Mouse (Mus musculus): ENCODE results near the gene Ddo. TPM values are rescaled to one million over a fixed set of nuclear protein-coding genes. Genes with fewer than 3 reads are reported as not detected.

The Ddo gene
- polyA plus RNA-seq, 1 experiment from 2014 or later: 1.2 TPM

- no peak overlapping the region for H3K27ac ChIP-seq (ENCODE audit: low read length)
- no peak overlapping the region for H3K9ac ChIP-seq (ENCODE audit: low read depth, low read length)
- no peak overlapping the region for H3K4me2 ChIP-seq (ENCODE audit: low read length)
- 63% methylated on average over 1 of the region's 1 CpGs for WGBS
- ATAC-seq: no peak
- H3K4me3 ChIP-seq (ENCODE audit: low read depth, low read length): no peak overlapping the region
- H3K36me3 ChIP-seq (ENCODE audit: control insufficient read depth, insufficient read depth, low read length): no peaks in the 10 kb centered on the region
- no peaks in the 10 kb centered on the region for H3K27me3 ChIP-seq (ENCODE audit: control insufficient read depth, insufficient read depth, low read depth, low read length)
- H3K9me3 ChIP-seq (replicated peaks; ENCODE audit: control insufficient read depth, low read length, poor library complexity, severe bottlenecking): no peaks in the 10 kb centered on the region
- no peaks in the 10 kb centered on the region for H3K4me1 ChIP-seq (ENCODE audit: control insufficient read depth, insufficient read depth, low read length)
These were observed 15.5 kb downstream of the Ddo start for GRCm38 (mm10) chr10:40645346-40645745.

- Histone ChIP-seq H3K4me3 (ENCODE audit: low read depth, low read length) (no peak overlapping the region), H3K27ac (ENCODE audit: low read length) (no peak overlapping the region), H3K9me3 (replicated peaks; ENCODE audit: control insufficient read depth, low read length, poor library complexity, severe bottlenecking) (no peaks in the 10 kb centered on the region), H3K36me3 (ENCODE audit: control insufficient read depth, insufficient read depth, low read length) (no peaks in the 10 kb centered on the region), H3K27me3 (ENCODE audit: control insufficient read depth, insufficient read depth, low read depth, low read length) (no peaks in the 10 kb centered on the region), H3K4me2 (ENCODE audit: low read length) (no peak overlapping the region), H3K4me1 (ENCODE audit: control insufficient read depth, insufficient read depth, low read length) (0 out of 2 replicates have a peak, but pooled peaks cover 2% of the 10 kb centered on the region), H3K9ac (ENCODE audit: low read depth, low read length) (no peak overlapping the region)
- 81% methylated on average over 12 of the region's 12 CpGs for WGBS
- no peak for ATAC-seq
These were observed 19.0 kb downstream of the Ddo start for GRCm38 (mm10) chr10:40648776-40649175.

- H3K4me3 ChIP-seq (ENCODE audit: low read depth, low read length): no peak overlapping the region
- no peak for ATAC-seq
- H3K36me3 ChIP-seq (ENCODE audit: control insufficient read depth, insufficient read depth, low read length): no peaks in the 10 kb centered on the region
- H3K4me1 ChIP-seq (ENCODE audit: control insufficient read depth, insufficient read depth, low read length): peaks cover 2% of the 10 kb centered on the region; the same call in 1 of the 2 replicates
- no peak overlapping the region for H3K27ac ChIP-seq (ENCODE audit: low read length)
- no peaks in the 10 kb centered on the region for H3K27me3 ChIP-seq (ENCODE audit: control insufficient read depth, insufficient read depth, low read depth, low read length)
- H3K9ac ChIP-seq (ENCODE audit: low read depth, low read length): no peak overlapping the region
- no peak overlapping the region for H3K4me2 ChIP-seq (ENCODE audit: low read length)
- no peaks in the 10 kb centered on the region for H3K9me3 ChIP-seq (replicated peaks; ENCODE audit: control insufficient read depth, low read length, poor library complexity, severe bottlenecking)
- WGBS: 35% methylated on average over 4 of the region's 4 CpGs
These were observed 19.8 kb downstream of the Ddo start for GRCm38 (mm10) chr10:40649634-40650033.

GRCm38 (mm10) chr10:40651676-40652075 lies 21.9 kb downstream of the Ddo start:
- Histone ChIP-seq H3K4me1 (ENCODE audit: control insufficient read depth, insufficient read depth, low read length) (peaks cover 2% of the 10 kb centered on the region; the same call in 1 of the 2 replicates), H3K36me3 (ENCODE audit: control insufficient read depth, insufficient read depth, low read length) (no peaks in the 10 kb centered on the region), H3K4me3 (ENCODE audit: low read depth, low read length) (no peak overlapping the region), H3K9ac (ENCODE audit: low read depth, low read length) (no peak overlapping the region), H3K27me3 (ENCODE audit: control insufficient read depth, insufficient read depth, low read depth, low read length) (no peaks in the 10 kb centered on the region), H3K4me2 (ENCODE audit: low read length) (no peak overlapping the region), H3K27ac (ENCODE audit: low read length) (no peak overlapping the region), H3K9me3 (replicated peaks; ENCODE audit: control insufficient read depth, low read length, poor library complexity, severe bottlenecking) (no peaks in the 10 kb centered on the region)
- 70% methylated on average over 2 of the region's 2 CpGs for WGBS
- no peak for ATAC-seq

- no peaks in the 10 kb centered on the region for H3K36me3 ChIP-seq (ENCODE audit: control insufficient read depth, insufficient read depth, low read length)
- 88% methylated on average over 3 of the region's 3 CpGs for WGBS
- H3K4me1 ChIP-seq (ENCODE audit: control insufficient read depth, insufficient read depth, low read length): no peaks in the 10 kb centered on the region
- no peaks in the 10 kb centered on the region for H3K27me3 ChIP-seq (ENCODE audit: control insufficient read depth, insufficient read depth, low read depth, low read length)
- ATAC-seq: no peak
- H3K9me3 ChIP-seq (replicated peaks; ENCODE audit: control insufficient read depth, low read length, poor library complexity, severe bottlenecking): no peaks in the 10 kb centered on the region
- no peak overlapping the region for H3K9ac ChIP-seq (ENCODE audit: low read depth, low read length)
- no peak overlapping the region for H3K4me3 ChIP-seq (ENCODE audit: low read depth, low read length)
- H3K27ac ChIP-seq (ENCODE audit: low read length): no peak overlapping the region
- H3K4me2 ChIP-seq (ENCODE audit: low read length): no peak overlapping the region
These were observed 35.5 kb downstream of the Ddo start for GRCm38 (mm10) chr10:40665270-40665669.

GRCm38 (mm10) chr10:40666943-40667342 lies 37.1 kb downstream of the Ddo start:
- WGBS: 80% methylated on average over 1 of the region's 1 CpGs
- Histone ChIP-seq H3K27me3 (ENCODE audit: control insufficient read depth, insufficient read depth, low read depth, low read length) (no peaks in the 10 kb centered on the region), H3K27ac (ENCODE audit: low read length) (no peak overlapping the region), H3K9me3 (replicated peaks; ENCODE audit: control insufficient read depth, low read length, poor library complexity, severe bottlenecking) (no peaks in the 10 kb centered on the region), H3K4me2 (ENCODE audit: low read length) (no peak overlapping the region), H3K36me3 (ENCODE audit: control insufficient read depth, insufficient read depth, low read length) (no peaks in the 10 kb centered on the region), H3K4me1 (ENCODE audit: control insufficient read depth, insufficient read depth, low read length) (no peaks in the 10 kb centered on the region), H3K4me3 (ENCODE audit: low read depth, low read length) (no peak overlapping the region), H3K9ac (ENCODE audit: low read depth, low read length) (no peak overlapping the region)
- no peak for ATAC-seq

GRCm38 (mm10) chr10:40668640-40669039 lies 38.8 kb downstream of the Ddo start:
- H3K4me3 ChIP-seq (ENCODE audit: low read depth, low read length): no peak overlapping the region
- H3K4me2 ChIP-seq (ENCODE audit: low read length): no peak overlapping the region
- no peak overlapping the region for H3K27ac ChIP-seq (ENCODE audit: low read length)
- H3K4me1 ChIP-seq (ENCODE audit: control insufficient read depth, insufficient read depth, low read length): peaks cover 9% of the 10 kb centered on the region
- H3K36me3 ChIP-seq (ENCODE audit: control insufficient read depth, insufficient read depth, low read length): no peaks in the 10 kb centered on the region
- ATAC-seq: no peak
- H3K9me3 ChIP-seq (replicated peaks; ENCODE audit: control insufficient read depth, low read length, poor library complexity, severe bottlenecking): no peaks in the 10 kb centered on the region
- no peak overlapping the region for H3K9ac ChIP-seq (ENCODE audit: low read depth, low read length)
- H3K27me3 ChIP-seq (ENCODE audit: control insufficient read depth, insufficient read depth, low read depth, low read length): no peaks in the 10 kb centered on the region

GRCm38 (mm10) chr10:40672587-40673296 lies 42.9 kb downstream of the Ddo start:
- Histone ChIP-seq H3K36me3 (ENCODE audit: control insufficient read depth, insufficient read depth, low read length) (no peaks in the 10 kb centered on the region), H3K4me3 (ENCODE audit: low read depth, low read length) (no peak overlapping the region), H3K4me1 (ENCODE audit: control insufficient read depth, insufficient read depth, low read length) (peaks cover 17% of the 10 kb centered on the region), H3K27me3 (ENCODE audit: control insufficient read depth, insufficient read depth, low read depth, low read length) (no peaks in the 10 kb centered on the region), H3K9ac (ENCODE audit: low read depth, low read length) (peak overlapping the region; percentile 41; the same call in 1 of the 2 replicates), H3K27ac (ENCODE audit: low read length) (no peak overlapping the region), H3K9me3 (replicated peaks; ENCODE audit: control insufficient read depth, low read length, poor library complexity, severe bottlenecking) (no peaks in the 10 kb centered on the region), H3K4me2 (ENCODE audit: low read length) (no peak overlapping the region)
- peak; percentile 43 for ATAC-seq
- WGBS: 41% methylated on average over 8 of the region's 8 CpGs

- Histone ChIP-seq H3K9ac (ENCODE audit: low read depth, low read length) (peak overlapping the region; percentile 41; the same call in 1 of the 2 replicates), H3K4me2 (ENCODE audit: low read length) (no peak overlapping the region), H3K27ac (ENCODE audit: low read length) (no peak overlapping the region), H3K27me3 (ENCODE audit: control insufficient read depth, insufficient read depth, low read depth, low read length) (no peaks in the 10 kb centered on the region), H3K9me3 (replicated peaks; ENCODE audit: control insufficient read depth, low read length, poor library complexity, severe bottlenecking) (no peaks in the 10 kb centered on the region), H3K4me1 (ENCODE audit: control insufficient read depth, insufficient read depth, low read length) (peaks cover 17% of the 10 kb centered on the region), H3K4me3 (ENCODE audit: low read depth, low read length) (no peak overlapping the region), H3K36me3 (ENCODE audit: control insufficient read depth, insufficient read depth, low read length) (no peaks in the 10 kb centered on the region)
- no peak for ATAC-seq
- WGBS: 46% methylated on average over 7 of the region's 7 CpGs
These were observed 43.5 kb downstream of the Ddo start for GRCm38 (mm10) chr10:40673297-40673665.
